Mouse (Mus musculus): Measurements from ENCODE around the gene Manbal. TPM values are rescaled to one million over a fixed set of nuclear protein-coding genes. Genes with fewer than 3 reads are reported as not detected.

Gene Manbal
- polyA plus RNA-seq, 1 experiment from 2014 or later = 83.7 TPM

Other genes with a start within 250 kb of the Manbal start
- gene Samhd1, start 232.3 kb upstream of the Manbal start, polyA plus RNA-seq (2015; fragmentation: Nextera tagmentation; extraction: Ambion mirVana) = 25.9 and 27.1 TPM in 2 replicates
- 22.3 and 23.5 TPM in 2 replicates for gene Rbl1, start 163.1 kb upstream of the Manbal start, polyA plus RNA-seq (2015; fragmentation: Nextera tagmentation; extraction: Ambion mirVana)
- gene Rpn2, start 88.6 kb upstream of the Manbal start, polyA plus RNA-seq (2015; fragmentation: Nextera tagmentation; extraction: Ambion mirVana) = 324 and 341 TPM in 2 replicates
- 0.36 and 0.58 TPM in 2 replicates for gene Mroh8, start 88.0 kb upstream of the Manbal start, polyA plus RNA-seq (2015; fragmentation: Nextera tagmentation; extraction: Ambion mirVana)
- not detected in 2 replicates for gene Ghrh, start 20.1 kb upstream of the Manbal start, polyA plus RNA-seq (2015; fragmentation: Nextera tagmentation; extraction: Ambion mirVana)
- gene Src, start 50.9 kb downstream of the Manbal start, polyA plus RNA-seq (2015; fragmentation: Nextera tagmentation; extraction: Ambion mirVana) = 16.9 and 17.3 TPM in 2 replicates
- gene Nnat, start 192.5 kb downstream of the Manbal start, polyA plus RNA-seq (2015; fragmentation: Nextera tagmentation; extraction: Ambion mirVana) = 227 and 246 TPM in 2 replicates
- gene Blcap, start 203.7 kb downstream of the Manbal start, polyA plus RNA-seq (2015; fragmentation: Nextera tagmentation; extraction: Ambion mirVana) = 55.8 and 60.8 TPM in 2 replicates